Mouse (Mus musculus) erythroblast, embryonic 14.5 days (primary cell): ENCODE results near the gene Naa60. TPM values are rescaled to one million over a fixed set of nuclear protein-coding genes. Genes with fewer than 3 reads are reported as not detected.

Source experiments
- H3K27me3 ChIP-seq: 2 replicates; pipeline ENCODE4 v1.6.1; 2012; ENCODE audit warnings: inconsistent platforms; ENCODE audit not compliant: control insufficient read depth
- H3K36me3 ChIP-seq: 2 replicates; pipeline ENCODE4 v1.6.1; 2012; ENCODE audit warnings: mild to moderate bottlenecking, inconsistent platforms; ENCODE audit not compliant: control insufficient read depth
- H3K4me1 ChIP-seq: 2 replicates; pipeline ENCODE4 v1.6.1; 2012; ENCODE audit warnings: inconsistent platforms; ENCODE audit not compliant: control insufficient read depth
- H3K4me3 ChIP-seq: replicated peaks from 2 replicates; pipeline ENCODE3; 2012; ENCODE audit warnings: moderate library complexity, mild to moderate bottlenecking, inconsistent platforms
- H3K9me3 ChIP-seq: 2 replicates; pipeline ENCODE4 v1.6.1; 2012; ENCODE audit warnings: low read length, inconsistent platforms, mixed read lengths; ENCODE audit not compliant: control insufficient read depth
- GATA1 ChIP-seq: IDR thresholded peaks from 2 replicates; pipeline ENCODE4 v1.6.1; 2012; ENCODE audit warnings: low read length, inconsistent platforms, mixed read lengths
- TAL1 ChIP-seq: IDR thresholded peaks from 3 replicates; pipeline ENCODE4 v1.6.1; 2012; ENCODE audit warnings: low read length, inconsistent platforms, mixed read lengths
- polyA plus RNA-seq: library from polyadenylated mRNA; stranded (reverse); fragments of >175 nt; gene quantifications from 2 replicates; pipeline ENCODE4 v1.2.3, GENCODE M21; 2012

Gene Naa60
- 1.6 and 2.1 TPM in 2 replicates for polyA plus RNA-seq

DNA sequence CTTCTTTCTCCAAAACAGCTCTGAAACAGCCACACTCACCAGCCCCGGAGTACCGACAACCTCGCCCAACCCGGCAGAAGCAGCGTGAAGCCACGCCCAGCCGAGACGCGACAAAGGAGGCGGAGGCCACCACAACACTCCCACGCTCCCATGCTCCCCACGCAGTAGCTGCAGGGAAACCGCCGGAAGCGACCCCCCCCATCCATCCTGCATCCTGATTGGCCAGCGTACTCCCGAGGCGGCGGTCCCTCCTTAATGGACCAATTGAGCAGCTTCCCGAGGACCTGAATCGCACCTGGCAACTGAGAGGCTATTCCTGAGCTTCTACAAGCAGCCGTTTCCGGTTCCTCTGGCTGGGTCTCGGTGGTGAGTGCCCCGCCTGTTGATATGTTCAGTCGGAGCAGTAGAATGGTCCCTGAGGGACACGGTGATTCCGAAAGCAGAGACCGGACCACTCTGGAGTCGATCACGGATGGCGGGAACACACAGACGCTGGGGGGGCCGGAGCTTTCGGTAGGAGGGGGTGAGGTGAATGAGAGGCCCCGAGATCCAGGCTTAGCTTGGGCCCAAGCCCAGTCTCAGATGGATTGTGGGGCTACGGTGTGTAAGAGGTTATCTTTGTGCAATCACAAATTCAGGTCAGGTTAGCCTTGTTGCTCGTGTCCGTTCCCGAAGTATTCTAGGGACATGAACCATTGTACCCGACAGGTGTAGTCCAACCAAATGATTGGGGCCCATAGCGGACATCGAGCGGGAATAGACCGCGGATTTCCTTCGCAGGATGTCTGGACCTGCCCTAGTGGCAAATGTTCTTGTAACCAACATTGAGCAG lies at the start of gene Naa60:
Naa60 (plus strand) TSS at position 160 of the 832 bp plus-strand sequence.
- Histone ChIP-seq H3K4me1 (peaks cover 29% of the 10 kb centered on the region), H3K36me3 (peaks cover 27% of the 10 kb centered on the region), H3K27me3 (no peaks in the 10 kb centered on the region), H3K4me3 (peak within 1 kb of the TSS; percentile 76), H3K9me3 (no peaks in the 10 kb centered on the region)
- TF ChIP-seq TAL1 (no peak), GATA1 (no peak)

DNA sequence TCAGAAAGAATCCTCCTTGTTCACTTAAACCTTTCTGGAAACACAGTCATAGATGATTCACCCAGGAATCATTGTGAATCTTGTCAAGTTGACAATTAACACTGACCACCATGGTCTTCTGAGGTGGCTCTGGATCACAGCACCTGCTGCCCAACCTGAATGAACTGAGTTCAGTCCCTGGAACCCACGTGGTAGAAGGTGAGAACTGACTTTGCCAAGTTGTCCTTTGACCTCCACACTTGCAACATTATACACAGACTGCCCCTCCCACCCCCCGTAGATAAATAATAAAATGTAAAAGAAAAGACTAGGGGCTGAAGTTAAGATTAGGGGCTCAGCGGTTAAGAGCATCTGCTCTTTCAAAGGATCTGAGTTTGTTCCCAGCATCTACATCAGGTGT lies 44.2 kb upstream of the Naa60 start:
- Histone ChIP-seq H3K36me3 (no peaks in the 10 kb centered on the region), H3K4me3 (no peak overlapping the region), H3K9me3 (no peaks in the 10 kb centered on the region), H3K4me1 (no peaks in the 10 kb centered on the region), H3K27me3 (no peaks in the 10 kb centered on the region)
- TF ChIP-seq TAL1: no peak
- TF ChIP-seq GATA1: no peak

DNA sequence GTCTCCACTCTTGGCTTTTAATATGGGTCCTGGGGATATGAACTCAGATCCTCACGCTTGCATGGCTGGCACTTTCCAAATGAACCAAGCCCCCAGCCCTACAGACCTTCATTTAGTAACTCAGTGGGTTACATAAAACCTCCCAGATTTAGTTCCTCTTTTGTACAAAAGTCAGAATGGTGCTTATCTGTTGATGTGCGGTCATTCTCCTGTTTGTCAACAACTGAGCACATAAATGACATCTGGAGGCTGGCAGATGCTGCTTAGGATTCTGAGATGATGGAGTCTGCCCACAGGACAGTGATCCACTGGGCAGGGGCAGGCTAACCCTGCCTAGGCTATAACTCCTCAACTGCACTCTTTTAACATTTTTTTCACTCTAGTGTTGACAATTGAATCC lies 42.4 kb upstream of the Naa60 start:
- Histone ChIP-seq H3K9me3 (no peaks in the 10 kb centered on the region), H3K4me1 (no peaks in the 10 kb centered on the region), H3K36me3 (no peaks in the 10 kb centered on the region), H3K4me3 (no peak overlapping the region), H3K27me3 (no peaks in the 10 kb centered on the region)
- TF ChIP-seq GATA1: no peak
- TF ChIP-seq TAL1: no peak

DNA sequence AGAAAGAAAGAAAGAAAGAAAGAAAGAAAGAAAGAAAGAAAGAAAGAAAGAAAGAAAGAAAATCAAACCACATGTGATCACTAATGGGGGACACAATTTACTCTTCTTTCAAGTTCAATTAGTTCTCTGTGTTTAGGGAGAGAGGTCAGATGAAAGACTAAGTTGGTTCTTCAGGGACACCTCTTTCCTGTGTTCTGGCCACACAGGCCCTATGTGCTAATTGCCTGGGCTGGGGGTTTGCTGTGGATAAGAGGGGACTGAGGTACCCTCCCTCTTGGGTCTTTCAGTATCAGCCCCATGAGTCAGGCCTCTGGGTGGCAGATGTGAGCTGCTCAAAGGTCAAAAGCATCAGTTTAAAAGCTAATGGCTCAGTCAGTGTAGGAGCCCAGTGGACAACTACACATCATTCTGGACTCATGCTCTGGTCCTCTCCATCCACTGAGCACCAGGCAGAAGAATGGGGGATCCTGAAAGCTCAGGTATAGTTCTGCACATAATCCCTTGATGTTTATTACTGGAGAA lies 41.5 kb upstream of the Naa60 start, which contains the start of gene Olfr15:
Olfr15 (plus strand) TSS at position 291 of the 522 bp plus-strand sequence.
- no peaks in the 10 kb centered on the region for H3K4me1 ChIP-seq
- H3K4me3 ChIP-seq: no peak within 1 kb of the TSS
- no peaks in the 10 kb centered on the region for H3K27me3 ChIP-seq
- TF ChIP-seq GATA1: no peak
- TF ChIP-seq TAL1: no peak
- no peaks in the 10 kb centered on the region for H3K9me3 ChIP-seq
- H3K36me3 ChIP-seq: no peaks in the 10 kb centered on the region

DNA sequence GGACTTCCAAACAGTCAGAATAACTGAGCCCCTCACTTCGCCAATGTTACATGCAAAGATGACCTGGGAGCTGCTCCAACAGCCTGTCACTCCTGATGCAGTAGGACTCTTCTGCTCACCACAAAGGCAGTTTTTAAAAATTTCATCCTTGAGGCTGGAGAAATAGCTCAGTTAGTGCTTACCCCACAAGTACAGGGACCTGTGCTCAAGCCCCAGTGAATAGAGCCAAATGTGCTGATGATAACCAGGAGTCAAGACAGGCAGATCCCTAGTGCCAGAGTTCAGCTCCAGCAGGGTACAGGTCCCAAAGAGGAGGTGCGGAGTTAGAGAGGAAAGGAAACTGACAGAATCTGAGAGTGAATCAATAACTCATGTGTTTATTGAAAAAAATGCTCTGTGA lies 36.7 kb upstream of the Naa60 start:
- H3K27me3 ChIP-seq: no peaks in the 10 kb centered on the region
- H3K4me3 ChIP-seq: no peak overlapping the region
- no peak for TF ChIP-seq GATA1
- TF ChIP-seq TAL1: no peak
- no peaks in the 10 kb centered on the region for H3K36me3 ChIP-seq
- H3K4me1 ChIP-seq: no peaks in the 10 kb centered on the region
- no peaks in the 10 kb centered on the region for H3K9me3 ChIP-seq

DNA sequence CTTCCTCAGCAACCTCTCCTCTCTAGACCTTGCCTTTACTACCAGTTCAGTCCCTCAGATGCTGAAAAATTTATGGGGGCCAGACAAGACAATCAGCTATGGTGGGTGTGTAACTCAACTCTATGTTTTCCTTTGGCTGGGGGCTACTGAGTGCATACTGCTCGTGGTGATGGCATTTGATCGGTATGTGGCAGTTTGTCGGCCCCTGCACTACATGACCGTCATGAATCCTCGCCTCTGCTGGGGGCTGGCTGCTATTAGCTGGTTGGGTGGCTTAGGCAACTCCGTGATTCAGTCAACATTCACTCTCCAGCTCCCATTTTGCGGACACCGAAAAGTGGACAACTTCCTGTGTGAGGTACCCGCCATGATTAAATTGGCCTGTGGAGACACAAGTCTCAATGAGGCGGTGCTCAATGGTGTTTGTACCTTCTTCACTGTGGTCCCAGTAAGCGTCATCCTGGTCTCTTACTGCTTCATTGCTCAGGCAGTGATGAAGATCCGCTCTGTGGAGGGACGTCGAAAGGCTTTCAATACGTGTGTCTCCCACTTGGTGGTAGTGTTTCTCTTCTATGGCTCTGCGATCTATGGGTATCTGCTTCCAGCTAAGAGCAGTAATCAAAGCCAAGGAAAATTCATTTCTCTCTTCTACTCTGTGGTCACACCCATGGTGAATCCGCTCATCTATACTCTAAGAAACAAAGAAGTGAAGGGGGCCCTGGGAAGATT lies 32.9 kb upstream of the Naa60 start:
- no peak overlapping the region for H3K4me3 ChIP-seq
- H3K9me3 ChIP-seq: no peaks in the 10 kb centered on the region
- H3K4me1 ChIP-seq: no peaks in the 10 kb centered on the region
- H3K36me3 ChIP-seq: no peaks in the 10 kb centered on the region
- H3K27me3 ChIP-seq: no peaks in the 10 kb centered on the region
- TF ChIP-seq GATA1: no peak
- no peak for TF ChIP-seq TAL1

DNA sequence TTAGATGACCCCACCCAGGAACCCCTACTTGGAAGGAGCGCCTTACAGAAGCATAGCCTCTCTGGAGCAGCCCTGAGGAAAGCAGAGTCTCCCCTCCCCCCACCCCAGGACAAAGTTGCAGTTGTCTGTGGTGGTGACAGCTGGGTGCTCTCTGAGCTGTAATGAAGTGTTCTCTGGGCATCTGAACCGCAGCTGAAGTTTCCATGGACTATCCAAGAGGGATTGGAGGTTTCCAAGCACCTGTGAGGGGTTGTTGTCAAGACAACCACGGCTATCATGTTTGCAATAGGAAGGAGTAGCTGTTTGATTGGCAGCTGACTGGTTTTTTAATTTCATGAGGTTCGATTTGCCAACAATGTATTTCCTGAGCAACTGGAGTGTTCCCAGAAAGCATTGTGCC lies 29.2 kb upstream of the Naa60 start:
- no peak overlapping the region for H3K4me3 ChIP-seq
- no peaks in the 10 kb centered on the region for H3K27me3 ChIP-seq
- H3K36me3 ChIP-seq: no peaks in the 10 kb centered on the region
- no peak for TF ChIP-seq GATA1
- no peak for TF ChIP-seq TAL1
- no peaks in the 10 kb centered on the region for H3K9me3 ChIP-seq
- H3K4me1 ChIP-seq: peaks cover 15% of the 10 kb centered on the region

DNA sequence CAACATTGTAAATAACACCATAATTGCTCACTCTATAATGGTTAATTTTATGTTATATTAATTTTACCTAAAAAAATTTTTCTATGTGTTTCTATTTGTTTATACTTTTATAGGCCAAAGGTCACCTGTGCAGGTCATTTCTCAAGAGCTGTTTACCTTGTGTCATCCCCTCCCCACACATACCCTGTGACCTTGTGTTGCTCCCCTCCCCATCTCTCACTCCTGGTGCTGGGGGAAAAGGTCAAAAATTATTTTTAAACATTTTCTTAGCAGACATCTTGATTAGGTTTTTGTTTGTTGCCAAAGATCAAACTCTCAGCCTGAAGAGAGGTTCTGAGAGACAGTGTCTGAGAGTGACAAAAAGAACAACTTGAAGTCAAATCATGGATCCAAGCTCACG lies 28.4 kb upstream of the Naa60 start:
- H3K9me3 ChIP-seq: no peaks in the 10 kb centered on the region
- H3K4me3 ChIP-seq: no peak overlapping the region
- no peaks in the 10 kb centered on the region for H3K36me3 ChIP-seq
- no peaks in the 10 kb centered on the region for H3K27me3 ChIP-seq
- peaks cover 17% of the 10 kb centered on the region for H3K4me1 ChIP-seq
- TF ChIP-seq GATA1 (no peak), TAL1 (no peak)

DNA sequence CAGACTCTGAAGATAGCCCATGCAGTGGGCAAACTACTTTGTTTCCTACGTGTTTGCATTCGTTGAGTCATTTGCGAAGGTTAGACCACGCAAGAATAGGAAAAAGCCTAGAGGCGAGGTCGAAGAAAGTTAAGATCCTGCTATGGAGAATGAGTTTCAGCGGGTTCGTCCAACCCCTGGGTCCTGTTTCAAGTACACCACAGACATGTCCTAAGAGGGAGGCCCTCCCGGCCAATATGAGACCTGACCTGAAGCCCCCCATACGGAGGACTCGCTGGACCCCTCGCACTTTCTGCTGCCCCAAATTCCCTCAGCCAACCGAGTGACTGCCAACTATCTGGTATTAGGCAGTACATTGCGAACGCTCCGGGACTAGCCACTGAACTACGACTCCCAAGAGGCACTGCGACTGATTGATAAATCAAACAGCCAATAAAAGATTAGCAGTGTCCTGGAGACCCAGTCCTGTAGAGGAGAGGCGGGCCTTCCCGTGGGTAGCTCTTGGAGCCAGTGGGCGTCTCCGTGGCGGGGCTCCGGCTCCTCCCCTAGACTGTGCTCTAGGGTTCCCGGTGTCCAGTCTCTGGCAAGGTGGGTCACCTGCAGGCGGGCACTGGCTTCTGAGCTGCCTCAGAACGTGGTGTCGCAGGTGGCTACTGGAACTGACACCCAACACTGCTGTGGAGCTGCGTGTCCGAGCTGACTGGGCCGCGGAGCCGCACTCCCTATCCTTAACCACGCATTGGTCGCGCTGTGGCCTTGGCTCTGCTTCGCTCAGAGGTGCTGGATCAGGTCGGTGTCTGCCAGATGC lies 25.3 kb upstream of the Naa60 start, which contains the start of gene Zfp174:
Zfp174 (plus strand) TSS at position 558 of the 808 bp plus-strand sequence.
- TF ChIP-seq GATA1 (no peak), TAL1 (no peak)
- Histone ChIP-seq H3K4me3 (peak within 1 kb of the TSS; percentile 91), H3K27me3 (no peaks in the 10 kb centered on the region), H3K36me3 (no peaks in the 10 kb centered on the region), H3K4me1 (peaks cover 25% of the 10 kb centered on the region), H3K9me3 (no peaks in the 10 kb centered on the region)
